Mouse (Mus musculus) heart, embryonic 15.5 days (tissue): ENCODE data around the gene E2f7. TPM values are rescaled to one million over a fixed set of nuclear protein-coding genes. Genes with fewer than 3 reads are reported as not detected.

ENCODE experiments used
- ATAC-seq: fragments of 200-750 bp; cut with Nextera tagmentation; replicated peaks from 2 replicates; pipeline ENCODE4 v1.8.0; 2017; ENCODE audit warnings: low read depth, moderate TSS enrichment; ENCODE audit not compliant: insufficient number of reproducible peaks, insufficient read depth, low FRiP score
- H3K27ac ChIP-seq: fragments of 300-500 bp; sonication (generic); 2 replicates; pipeline ENCODE4 v1.5.1; 2015; ENCODE audit warnings: mild to moderate bottlenecking, inconsistent platforms
- H3K27me3 ChIP-seq: fragments of 300-500 bp; sonication (generic); 2 replicates; pipeline ENCODE4 v1.6.1; 2015; ENCODE audit warnings: inconsistent platforms
- H3K36me3 ChIP-seq: fragments of 300-500 bp; sonication (generic); 2 replicates; pipeline ENCODE4 v1.6.1; 2015; ENCODE audit warnings: mild to moderate bottlenecking, inconsistent platforms
- H3K4me1 ChIP-seq: fragments of 300-500 bp; sonication (generic); replicated peaks from 2 replicates; pipeline ENCODE4 v1.6.1; 2015; ENCODE audit warnings: inconsistent platforms
- H3K4me2 ChIP-seq: fragments of 300-500 bp; sonication (generic); 2 replicates; pipeline ENCODE4 v1.6.1; 2015; ENCODE audit warnings: inconsistent platforms, mild to moderate bottlenecking, moderate library complexity
- H3K4me3 ChIP-seq: fragments of 300-500 bp; sonication (generic); 2 replicates; pipeline ENCODE4 v1.5.1; 2015; ENCODE audit warnings: mild to moderate bottlenecking, inconsistent platforms
- H3K9ac ChIP-seq: fragments of 300-500 bp; sonication (generic); 2 replicates; pipeline ENCODE4 v1.6.1; 2015; ENCODE audit warnings: mild to moderate bottlenecking, inconsistent platforms
- H3K9me3 ChIP-seq: fragments of 300-500 bp; sonication (generic); replicated peaks from 2 replicates; pipeline ENCODE4 v1.6.1; 2016; ENCODE audit warnings: inconsistent platforms
- WGBS: fragments of 180-500 bp; shearing (Covaris S2); methylation state at CpG from one replicate; pipeline ENCODE4 v1.1.7; 2015; ENCODE audit warnings: mixed read lengths; 5-methylcytosine and 5-hydroxymethylcytosine counted together
- polyA plus RNA-seq: library from polyadenylated mRNA; unstranded; fragments of >200 nt; fragmentation: Nextera tagmentation; extraction: Ambion mirVana; gene quantifications from 2 replicates; pipeline ENCODE4 v1.2.1, GENCODE M21; 2015

E2f7 gene
- polyA plus RNA-seq, 1 experiment from 2014 or later: 12.5 TPM

DNA sequence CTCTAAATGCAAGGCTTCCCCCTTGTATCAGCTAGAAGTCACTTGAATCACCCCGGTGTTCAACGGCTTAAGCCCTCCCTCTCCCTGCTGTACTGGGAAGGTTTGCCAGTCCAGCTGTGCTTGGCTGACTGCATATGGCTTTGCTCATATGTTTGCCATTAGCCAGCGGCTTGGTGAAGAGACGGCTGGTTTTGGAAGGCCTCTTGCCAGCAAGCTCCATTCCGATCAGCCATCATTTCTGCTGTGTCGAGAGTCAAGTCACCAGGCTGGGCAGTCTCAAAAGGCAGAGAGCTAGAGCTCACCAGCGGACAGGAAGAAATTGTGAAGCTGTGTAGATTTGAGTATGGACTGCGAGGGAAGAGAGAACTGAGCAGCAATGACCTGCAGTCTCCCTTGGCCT is 61.2 kb downstream of the E2f7 start:
- Histone ChIP-seq H3K4me1 (0 out of 2 replicates have a peak, but pooled peaks cover 5% of the 10 kb centered on the region), H3K9ac (no peak overlapping the region), H3K9me3 (no peaks in the 10 kb centered on the region), H3K36me3 (no peaks in the 10 kb centered on the region), H3K27ac (no peak overlapping the region), H3K4me3 (no peak overlapping the region), H3K4me2 (no peak overlapping the region), H3K27me3 (no peaks in the 10 kb centered on the region)
- WGBS: 74% methylated on average over 8 of the region's 8 CpGs
- ATAC-seq: no peak

DNA sequence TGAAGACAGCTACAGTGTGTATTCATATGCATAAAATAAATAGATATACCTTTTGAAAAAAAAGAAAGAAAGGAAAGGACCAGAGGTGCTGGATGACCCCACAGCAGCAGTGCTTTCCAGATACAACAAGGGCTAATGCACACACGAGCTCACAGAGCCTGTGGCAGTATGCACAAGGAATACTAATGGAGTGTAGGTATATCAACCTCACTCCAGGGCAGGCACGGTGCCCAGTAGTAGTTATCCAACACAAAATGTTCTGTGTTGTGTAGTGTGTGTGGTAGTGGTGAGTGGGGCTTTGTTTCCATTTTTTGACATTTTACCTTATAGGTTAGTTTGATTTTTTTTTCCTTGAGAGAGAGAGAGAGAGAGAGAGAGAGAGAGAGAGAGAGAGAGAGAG is 65.3 kb downstream of the E2f7 start:
- no peak overlapping the region for H3K4me3 ChIP-seq
- H3K27me3 ChIP-seq: no peaks in the 10 kb centered on the region
- no peak for ATAC-seq
- H3K4me1 ChIP-seq: 0 out of 2 replicates have a peak, but pooled peaks cover 5% of the 10 kb centered on the region
- H3K27ac ChIP-seq: no peak overlapping the region
- WGBS: 78% methylated on average over 2 of the region's 2 CpGs
- no peaks in the 10 kb centered on the region for H3K36me3 ChIP-seq
- H3K9ac ChIP-seq: no peak overlapping the region
- no peak overlapping the region for H3K4me2 ChIP-seq
- no peaks in the 10 kb centered on the region for H3K9me3 ChIP-seq

GRCm38 (mm10) chr10:110811209-110811861 is 66.1 kb downstream of the E2f7 start:
- no peak for ATAC-seq
- H3K4me2 ChIP-seq: no peak overlapping the region
- H3K27ac ChIP-seq: no peak overlapping the region
- H3K4me1 ChIP-seq: no peaks in the 10 kb centered on the region
- no peaks in the 10 kb centered on the region for H3K27me3 ChIP-seq
- H3K9me3 ChIP-seq: no peaks in the 10 kb centered on the region
- H3K4me3 ChIP-seq: no peak overlapping the region
- 79% methylated on average over 10 of the region's 10 CpGs for WGBS
- H3K36me3 ChIP-seq: no peaks in the 10 kb centered on the region
- H3K9ac ChIP-seq: no peak overlapping the region

DNA sequence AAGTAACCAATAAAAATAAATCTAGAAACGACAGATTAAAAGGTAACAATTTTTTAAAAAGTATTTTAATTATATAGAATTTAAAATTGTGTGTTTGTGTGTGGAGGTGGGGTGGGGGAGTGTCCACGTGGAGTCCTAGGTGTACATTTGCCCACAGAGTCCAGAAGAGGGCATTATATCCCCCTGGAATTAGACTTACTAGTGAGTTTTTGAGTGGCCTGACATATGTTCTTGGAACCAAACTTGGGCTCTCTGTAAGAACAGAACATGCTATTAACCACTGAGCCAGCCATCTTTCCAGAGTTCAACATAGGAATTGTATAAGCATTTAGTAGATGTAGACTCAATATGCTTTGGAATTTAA is 66.6 kb downstream of the E2f7 start:
- Histone ChIP-seq H3K36me3 (no peaks in the 10 kb centered on the region), H3K9me3 (no peaks in the 10 kb centered on the region), H3K9ac (no peak overlapping the region), H3K4me3 (no peak overlapping the region), H3K4me2 (no peak overlapping the region), H3K27ac (no peak overlapping the region), H3K4me1 (no peaks in the 10 kb centered on the region), H3K27me3 (no peaks in the 10 kb centered on the region)
- WGBS: 49% methylated on average over 2 of the region's 2 CpGs
- no peak for ATAC-seq

- no peaks in the 10 kb centered on the region for H3K36me3 ChIP-seq
- 75% methylated on average over 11 of the region's 11 CpGs for WGBS
- no peaks in the 10 kb centered on the region for H3K4me1 ChIP-seq
- H3K4me2 ChIP-seq: no peak overlapping the region
- H3K9me3 ChIP-seq: no peaks in the 10 kb centered on the region
- H3K27ac ChIP-seq: no peak overlapping the region
- H3K9ac ChIP-seq: no peak overlapping the region
- no peak overlapping the region for H3K4me3 ChIP-seq
- no peaks in the 10 kb centered on the region for H3K27me3 ChIP-seq
- no peak for ATAC-seq
These were observed 75.9 kb downstream of the E2f7 start for GRCm38 (mm10) chr10:110821139-110821538.

DNA sequence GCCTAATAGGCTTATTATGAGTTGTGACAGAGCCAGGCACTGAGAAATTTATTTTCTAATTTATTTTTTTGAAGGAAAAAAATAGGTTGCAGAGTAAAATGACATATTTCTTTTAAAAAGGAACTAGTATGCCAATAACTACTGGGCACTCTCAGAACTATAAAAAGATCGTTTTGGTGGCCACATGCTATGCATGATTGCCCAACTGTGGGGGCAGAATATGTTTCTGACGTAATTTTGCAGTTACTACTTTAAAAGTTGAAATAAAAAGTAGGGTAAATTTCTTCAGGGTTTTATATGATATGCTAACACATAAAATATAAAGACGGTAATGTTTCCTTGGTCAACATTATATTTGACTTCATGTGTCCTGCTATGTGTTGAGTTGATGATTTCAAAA is 76.5 kb downstream of the E2f7 start:
- no peak overlapping the region for H3K4me3 ChIP-seq
- H3K27ac ChIP-seq: no peak overlapping the region
- no peak for ATAC-seq
- no peaks in the 10 kb centered on the region for H3K36me3 ChIP-seq
- WGBS: 83% methylated on average over 3 of the region's 3 CpGs
- H3K4me2 ChIP-seq: no peak overlapping the region
- no peaks in the 10 kb centered on the region for H3K9me3 ChIP-seq
- no peak overlapping the region for H3K9ac ChIP-seq
- no peaks in the 10 kb centered on the region for H3K27me3 ChIP-seq
- no peaks in the 10 kb centered on the region for H3K4me1 ChIP-seq

- H3K9ac ChIP-seq: no peak overlapping the region
- no peak overlapping the region for H3K27ac ChIP-seq
- H3K4me2 ChIP-seq: no peak overlapping the region
- WGBS: 17% methylated on average over 6 of the region's 6 CpGs
- no peaks in the 10 kb centered on the region for H3K36me3 ChIP-seq
- H3K4me1 ChIP-seq: no peaks in the 10 kb centered on the region
- ATAC-seq: 0 out of 2 replicates have a peak, but pooled peaks have one; percentile 50
- no peak overlapping the region for H3K4me3 ChIP-seq
- no peaks in the 10 kb centered on the region for H3K9me3 ChIP-seq
- no peaks in the 10 kb centered on the region for H3K27me3 ChIP-seq
These were observed 87.1 kb downstream of the E2f7 start for GRCm38 (mm10) chr10:110832336-110832735.

DNA sequence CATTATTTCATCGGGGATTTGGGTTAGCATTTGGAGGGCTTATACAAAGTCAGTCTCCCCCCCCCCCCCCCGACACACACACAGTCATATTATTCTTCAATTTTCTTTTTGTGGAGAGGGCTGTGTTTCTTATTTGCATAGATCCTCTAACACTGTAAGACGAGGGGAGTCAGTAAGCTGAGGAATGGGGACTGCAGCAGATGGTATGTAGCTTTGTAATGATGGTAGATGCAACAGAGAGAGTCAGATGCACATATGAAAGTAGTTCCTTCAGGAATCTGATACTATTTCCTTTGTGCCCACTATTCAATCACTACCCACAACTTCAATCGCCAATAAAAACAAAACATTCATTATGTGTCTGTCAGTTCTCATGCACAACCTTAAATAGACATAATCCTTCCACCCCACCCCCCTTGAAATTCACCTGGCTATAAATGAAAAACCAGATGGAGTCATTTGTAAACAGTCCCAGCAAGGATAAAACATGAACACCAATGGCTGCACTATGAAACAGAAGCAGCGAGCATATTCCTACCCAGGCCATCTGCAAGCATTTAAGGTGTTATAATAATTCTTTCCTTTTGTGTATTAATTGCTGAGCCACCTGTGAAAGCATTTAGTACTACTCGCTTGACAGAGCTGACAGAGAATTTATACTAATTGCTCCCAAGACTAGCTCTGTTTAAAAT is 90.0 kb downstream of the E2f7 start:
- ATAC-seq: no peak
- H3K27ac ChIP-seq: no peak overlapping the region
- WGBS: 76% methylated on average over 6 of the region's 6 CpGs
- no peak overlapping the region for H3K9ac ChIP-seq
- no peaks in the 10 kb centered on the region for H3K4me1 ChIP-seq
- no peak overlapping the region for H3K4me3 ChIP-seq
- no peaks in the 10 kb centered on the region for H3K36me3 ChIP-seq
- H3K9me3 ChIP-seq: no peaks in the 10 kb centered on the region
- no peaks in the 10 kb centered on the region for H3K27me3 ChIP-seq
- H3K4me2 ChIP-seq: no peak overlapping the region

Other genes with a start within 250 kb of the E2f7 start
- 386 and 434 TPM in 2 replicates for gene Csrp2, start 174.3 kb downstream of the E2f7 start, polyA plus RNA-seq